Mouse (Mus musculus) embryonic stem cell, embryonic (primary cell): Measurements from ENCODE around the gene Nr2f2.

ENCODE experiments used
- CTCF ChIA-PET, 4 experiments: fragments of 300-600 bp in 2 of 4; fragments of 350-600 bp in 2 of 4; sonication (Branson Sonifier 250); formaldehyde crosslinking; loops; one replicate each; lab custom pipeline; 2022; ENCODE audit warnings: inconsistent platforms in 2 of 4; lab: Charles Lee
- POLR2A ChIA-PET, 4 experiments: fragments of 300-600 bp in 2 of 4; fragments of 350-600 bp in 2 of 4; sonication (Branson Sonifier 250); formaldehyde crosslinking; loops; one replicate each; lab custom pipeline; 2022; ENCODE audit warnings: antibody characterized with exemption in 4 of 4, inconsistent platforms in 1 of 4; lab: Charles Lee

The Nr2f2 gene

DNA sequence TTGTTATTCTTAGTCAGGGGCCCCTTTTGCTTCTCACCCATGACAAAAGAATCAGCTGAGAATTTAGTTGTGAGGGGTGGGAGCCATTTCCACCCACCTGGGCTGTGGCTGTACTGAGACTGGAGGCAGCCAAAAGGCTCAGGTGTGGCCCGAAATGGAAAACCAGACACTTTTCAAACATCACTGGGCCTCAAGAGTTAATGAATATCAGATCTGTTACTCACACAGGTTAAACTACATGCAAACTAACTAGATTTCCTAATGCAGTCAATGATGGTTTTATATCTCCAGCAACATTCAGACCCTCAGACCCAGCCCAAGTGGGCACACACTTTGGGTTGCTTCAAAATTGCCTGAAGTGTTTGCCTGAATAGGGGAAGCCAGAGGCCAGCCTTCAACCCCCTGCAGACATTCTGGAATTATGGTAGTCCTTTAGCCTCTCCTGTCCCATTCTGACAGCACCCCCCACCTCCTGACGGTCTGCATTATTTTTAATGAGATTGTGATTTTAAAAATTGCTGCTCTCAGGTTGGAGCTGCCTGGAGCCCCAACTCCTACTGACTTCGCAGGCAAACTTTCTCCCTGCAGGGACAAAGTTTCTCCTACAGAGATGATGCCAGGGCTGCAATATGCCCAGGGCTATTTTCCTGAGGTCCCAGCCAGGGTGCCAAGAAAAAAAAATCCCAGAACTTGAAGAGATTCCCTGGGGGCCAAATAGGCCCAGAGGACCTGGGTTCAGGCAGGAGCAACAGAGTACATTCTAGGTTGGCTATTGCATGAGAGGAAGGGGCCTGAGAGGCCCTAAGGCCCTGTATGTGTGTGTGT is 9.6 kb downstream of the Nr2f2 start:
- ChIA-PET POLR2A (interaction anchor here in 1 of 4 experiments (0.6 kb wide), 1 partner anchor 862 kb away, joined by 3 read pairs; no protein-coding TSS in a partner anchor), CTCF (interaction anchor here in 1 of 4 experiments (0.5 kb wide), 1 partner anchor 26 kb away, joined by 3 read pairs; no protein-coding TSS in a partner anchor)

DNA sequence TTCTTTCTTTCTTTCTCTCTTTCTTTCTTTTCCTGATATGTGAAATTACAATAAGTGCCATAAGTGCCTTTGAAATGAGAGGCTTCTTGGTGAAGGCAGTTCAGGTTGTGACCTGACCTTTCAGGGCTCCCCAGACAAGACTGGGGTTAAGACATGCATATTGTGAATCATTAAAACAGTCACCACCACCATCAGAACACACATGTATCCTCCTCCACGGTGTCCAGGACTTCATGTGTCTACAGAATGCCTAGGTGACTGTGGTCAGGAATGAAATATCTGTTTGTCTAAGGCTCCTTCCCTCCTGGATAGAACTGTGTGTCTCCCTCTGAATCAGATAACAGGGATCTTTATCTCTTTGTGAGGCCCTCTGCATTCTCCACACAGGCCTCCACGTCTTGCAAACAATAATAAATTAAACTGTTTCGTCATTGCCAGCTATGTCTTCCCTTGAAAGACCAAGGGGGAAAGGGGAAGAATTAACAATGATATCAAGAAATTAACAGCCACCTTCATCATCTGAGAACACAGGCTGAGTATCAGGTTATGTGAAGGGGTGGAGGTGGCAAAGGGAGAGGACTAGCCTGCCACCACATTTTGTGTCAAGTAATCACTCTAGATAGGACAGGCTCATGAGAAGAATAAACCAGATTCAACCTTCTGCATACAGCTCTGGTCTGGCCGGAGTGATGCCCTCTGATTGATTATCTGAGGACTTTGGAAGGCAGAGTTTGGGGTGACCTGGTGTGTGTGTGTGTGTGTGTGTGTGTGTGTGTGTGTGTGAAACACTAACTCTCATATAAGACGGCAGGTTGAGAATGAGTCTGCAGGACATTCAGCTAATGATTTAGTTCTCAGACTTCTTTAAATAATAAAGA is 10.6 kb downstream of the Nr2f2 start:
- ChIA-PET CTCF (interaction anchor here in 1 of 4 experiments (0.8 kb wide), 1 partner anchor 8 kb away, joined by 4 read pairs; no protein-coding TSS in a partner anchor), POLR2A (interaction anchor here in 1 of 4 experiments (0.7 kb wide), 1 partner anchor 706 kb away, joined by 3 read pairs; no protein-coding TSS in a partner anchor)

DNA sequence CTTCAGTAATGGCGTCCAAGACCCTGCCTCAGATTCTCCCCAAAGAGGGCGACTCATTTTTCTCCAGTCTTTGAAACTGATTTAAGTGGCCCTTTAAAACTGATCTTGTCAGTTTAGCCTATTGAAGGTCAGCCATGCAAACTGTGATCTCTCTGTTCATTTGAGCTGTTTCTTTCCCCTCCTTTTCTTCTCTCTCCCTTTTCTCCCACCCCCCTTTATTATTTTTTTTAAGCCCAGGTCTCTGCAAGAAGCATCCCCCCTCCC is 11.2 kb downstream of the Nr2f2 start:
- POLR2A ChIA-PET = no interaction called here
- CTCF ChIA-PET = interaction anchor here in 1 of 4 experiments (0.6 kb wide), 1 partner anchor 104 kb away, joined by 3 read pairs; no protein-coding TSS in a partner anchor

DNA sequence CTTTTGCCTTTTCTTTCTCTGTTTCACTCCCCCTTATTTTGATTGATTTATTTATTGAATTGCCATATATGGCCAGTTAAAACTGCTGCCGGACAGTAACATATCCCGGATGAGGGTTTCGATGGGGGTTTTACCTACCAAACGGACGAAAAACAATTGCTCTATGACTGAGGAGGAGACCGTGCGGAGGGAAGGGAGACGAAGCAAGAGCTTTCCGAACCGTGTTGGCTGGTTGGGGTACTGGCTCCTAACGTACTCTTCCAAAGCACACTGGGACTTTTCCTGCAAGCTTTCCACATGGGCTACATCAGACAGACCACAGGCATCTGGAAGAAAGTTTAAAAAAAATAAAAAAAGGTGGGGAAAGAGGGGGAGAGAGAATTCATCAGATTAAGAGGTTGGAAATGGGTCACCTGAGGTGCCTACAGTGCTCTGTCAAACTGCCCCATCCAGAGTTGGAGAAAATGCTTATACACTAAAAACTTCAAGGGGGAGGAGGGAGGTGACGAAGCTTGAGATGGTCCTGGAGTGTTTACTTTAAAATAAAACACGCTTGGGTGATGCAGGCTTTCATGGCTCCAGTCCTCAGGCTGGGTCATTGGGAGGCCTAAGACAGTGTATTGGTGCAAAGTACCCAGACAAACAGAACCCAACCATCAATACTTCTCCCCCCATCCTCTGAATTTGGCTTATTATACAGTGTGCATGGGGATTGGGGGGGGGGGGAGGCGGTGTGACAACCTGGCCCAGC is 11.8 kb downstream of the Nr2f2 start:
- ChIA-PET POLR2A (interaction anchor here in 1 of 4 experiments (0.9 kb wide), 1 partner anchor 18 kb away, joined by 3 read pairs; no protein-coding TSS in a partner anchor), CTCF (interaction anchor here in 1 of 4 experiments (0.6 kb wide), 1 partner anchor 104 kb away, joined by 3 read pairs; no protein-coding TSS in a partner anchor)

DNA sequence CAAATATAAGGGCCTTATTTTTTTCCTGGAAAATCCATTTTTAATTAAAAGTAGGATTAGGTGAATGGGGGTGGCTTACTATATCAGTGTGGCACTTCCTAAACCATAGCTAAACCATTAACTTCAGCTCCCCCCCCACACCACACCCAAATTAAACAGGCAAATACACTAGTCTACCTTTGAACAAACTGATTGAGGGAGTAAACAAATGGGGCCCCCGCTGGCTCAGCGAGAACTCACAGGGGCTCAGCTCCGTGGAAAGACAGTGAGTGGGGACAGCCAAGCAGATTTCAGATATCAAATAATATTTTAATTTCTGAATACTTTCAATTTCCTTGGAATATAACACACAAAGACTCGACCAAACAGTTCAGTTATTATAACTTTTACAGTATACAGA is 13.4 kb downstream of the Nr2f2 start:
- POLR2A ChIA-PET = no interaction called here
- CTCF ChIA-PET = interaction anchor here in 1 of 4 experiments (0.6 kb wide), 1 partner anchor 878 kb away, joined by 5 read pairs; no protein-coding TSS in a partner anchor

DNA sequence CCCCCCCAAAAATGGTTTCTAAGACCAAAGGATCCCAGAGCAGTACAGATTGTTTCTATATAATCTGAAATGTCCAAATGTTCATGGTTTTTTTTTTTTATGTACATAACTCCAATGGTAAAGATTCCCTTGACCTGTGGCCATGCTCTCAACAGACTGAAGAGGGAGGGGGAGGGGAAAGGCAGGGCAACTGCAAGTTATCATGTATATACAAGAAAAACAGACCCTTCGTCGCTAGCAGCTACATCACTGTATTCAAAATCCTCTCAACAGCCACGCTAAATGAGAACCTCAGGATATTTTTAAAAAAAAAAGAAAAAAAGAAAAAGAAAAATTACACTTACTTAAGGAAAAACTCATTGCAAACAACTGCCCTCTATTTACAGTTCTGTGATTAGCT is 13.9 kb downstream of the Nr2f2 start:
- CTCF ChIA-PET = interaction anchor here in 1 of 4 experiments (0.6 kb wide), 1 partner anchor 878 kb away, joined by 5 read pairs; no protein-coding TSS in a partner anchor

DNA sequence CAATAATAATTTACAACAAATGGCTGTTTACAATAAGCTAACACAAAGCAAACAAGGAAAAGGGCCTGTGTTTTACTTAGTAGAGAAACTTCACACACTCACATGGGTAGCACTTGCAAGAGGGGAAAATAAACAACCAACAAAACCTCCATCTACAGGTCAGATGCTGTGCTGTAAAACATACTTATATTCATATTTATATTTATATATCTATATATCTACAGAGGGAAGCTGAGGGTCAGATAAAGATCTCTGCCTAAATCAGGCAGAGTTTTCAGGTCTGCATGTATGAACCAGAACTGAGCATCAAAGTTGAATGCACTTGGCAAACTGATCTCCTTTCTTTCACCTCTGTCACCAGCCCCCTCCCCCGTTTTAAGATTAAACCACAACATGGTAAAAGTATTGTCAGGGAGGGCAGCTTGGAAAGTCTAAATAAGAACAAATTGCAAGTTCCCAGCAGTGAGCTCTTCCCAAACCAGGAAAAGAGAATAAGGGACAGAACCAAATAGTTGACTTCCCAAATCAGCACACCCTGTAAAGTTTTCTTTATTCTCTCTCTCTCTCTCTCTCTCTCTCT is 14.5 kb downstream of the Nr2f2 start:
- ChIA-PET POLR2A (interaction anchor here in 2 of 4 experiments (0.7 to 2.5 kb wide), 3 partner anchors 8 to 23 kb away, joined by 3 to 7 read pairs (median 4); no protein-coding TSS in a partner anchor), CTCF (interaction anchor here in 2 of 4 experiments (0.6 to 0.9 kb wide), 2 partner anchors 17 to 36 kb away, joined by 3 to 4 read pairs; no protein-coding TSS in a partner anchor)

More for the DNA sequence above, 13.9 kb downstream of the Nr2f2 start:
- POLR2A ChIA-PET = interaction anchor here in 2 of 4 experiments (0.7 to 2.5 kb wide), 2 partner anchors 16 to 23 kb away, joined by 4 to 7 read pairs; no protein-coding TSS in a partner anchor

DNA sequence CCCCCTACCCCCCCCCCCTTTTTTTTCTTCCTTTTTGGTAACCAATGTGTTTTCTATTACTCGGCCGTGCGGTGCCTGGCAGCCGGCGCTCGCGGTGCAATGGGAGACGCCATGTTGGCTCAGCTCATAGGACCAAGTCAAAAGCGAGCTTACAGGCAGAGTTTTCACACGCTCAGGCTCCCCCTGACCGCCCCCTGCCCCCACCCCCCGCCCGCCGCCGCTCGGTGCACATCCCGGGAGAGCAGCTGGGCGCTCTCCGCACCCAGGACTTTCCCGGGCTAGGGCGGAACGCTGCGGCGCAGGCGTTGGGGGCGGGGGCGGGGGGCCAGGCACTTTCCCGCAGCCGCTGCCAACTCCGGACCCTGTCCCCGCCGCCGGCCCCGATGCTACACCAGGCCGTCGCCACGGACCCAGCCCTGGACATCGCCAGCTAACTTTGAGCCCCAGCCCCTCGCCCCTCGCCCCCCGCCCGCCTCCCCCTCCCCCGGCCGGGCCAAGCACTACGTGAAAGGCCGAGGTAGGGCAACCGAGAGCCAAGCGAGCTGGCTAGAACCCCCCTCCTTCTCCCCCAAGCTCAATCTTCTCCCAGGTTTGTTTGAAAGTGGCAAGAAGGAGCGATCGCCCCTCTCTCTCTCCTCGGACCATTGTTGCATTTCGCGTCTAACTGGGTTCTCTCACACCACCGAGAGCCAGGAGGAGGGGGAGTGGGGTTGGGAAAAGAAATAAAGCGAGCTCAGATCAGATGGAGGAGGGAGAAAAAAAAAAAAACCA is 15.6 kb downstream of the Nr2f2 start:
- ChIA-PET CTCF (interaction anchor here (0.6 to 1.0 kb wide), 5 partner anchors 14 to 886 kb away, joined by 3 to 4 read pairs (median 4); no protein-coding TSS in a partner anchor), POLR2A (interaction anchor here in 3 of 4 experiments (0.6 to 2.5 kb wide), 9 partner anchors 9 to 1522 kb away, joined by 3 to 9 read pairs (median 3); no protein-coding TSS in a partner anchor)

DNA sequence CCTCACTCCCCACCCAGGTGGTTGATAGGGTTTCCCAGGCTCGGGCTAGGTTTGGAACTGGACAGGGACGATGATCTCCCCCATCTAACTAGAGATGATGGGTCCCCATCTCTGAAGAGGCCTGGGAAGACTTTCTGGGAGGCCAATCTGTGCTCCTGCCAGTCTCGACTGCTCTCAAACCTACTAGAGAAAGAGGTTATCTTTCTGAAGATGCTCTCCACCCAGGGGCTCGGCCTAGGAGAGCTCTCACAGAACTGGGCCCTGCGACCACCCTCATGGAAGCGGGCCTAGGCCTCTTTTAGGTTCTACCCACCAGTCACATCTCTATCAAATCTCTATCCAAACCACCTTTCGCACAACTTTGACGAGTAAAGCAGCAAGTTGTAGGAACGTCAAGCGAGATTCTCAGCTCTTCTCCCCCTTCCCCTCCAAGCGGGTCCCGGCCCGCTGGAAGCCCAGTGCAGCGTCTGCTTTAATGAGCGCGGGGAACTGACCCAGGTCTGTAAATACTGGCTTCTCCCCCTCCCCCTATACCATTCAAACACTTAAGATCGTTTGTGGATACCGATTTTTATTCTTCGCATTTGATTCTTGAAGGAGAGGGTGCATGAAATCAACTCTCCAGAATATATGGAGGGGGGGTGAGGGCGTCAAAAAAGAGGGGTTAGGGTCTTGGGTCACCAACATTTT is 16.4 kb downstream of the Nr2f2 start:
- ChIA-PET CTCF (interaction anchor here in 1 of 4 experiments (0.5 kb wide), 1 partner anchor 860 kb away, joined by 4 read pairs; no protein-coding TSS in a partner anchor), POLR2A (interaction anchor here in 2 of 4 experiments (0.6 to 2.5 kb wide), 5 partner anchors 9 to 56 kb away, joined by 3 to 9 read pairs (median 7); no protein-coding TSS in a partner anchor)

DNA sequence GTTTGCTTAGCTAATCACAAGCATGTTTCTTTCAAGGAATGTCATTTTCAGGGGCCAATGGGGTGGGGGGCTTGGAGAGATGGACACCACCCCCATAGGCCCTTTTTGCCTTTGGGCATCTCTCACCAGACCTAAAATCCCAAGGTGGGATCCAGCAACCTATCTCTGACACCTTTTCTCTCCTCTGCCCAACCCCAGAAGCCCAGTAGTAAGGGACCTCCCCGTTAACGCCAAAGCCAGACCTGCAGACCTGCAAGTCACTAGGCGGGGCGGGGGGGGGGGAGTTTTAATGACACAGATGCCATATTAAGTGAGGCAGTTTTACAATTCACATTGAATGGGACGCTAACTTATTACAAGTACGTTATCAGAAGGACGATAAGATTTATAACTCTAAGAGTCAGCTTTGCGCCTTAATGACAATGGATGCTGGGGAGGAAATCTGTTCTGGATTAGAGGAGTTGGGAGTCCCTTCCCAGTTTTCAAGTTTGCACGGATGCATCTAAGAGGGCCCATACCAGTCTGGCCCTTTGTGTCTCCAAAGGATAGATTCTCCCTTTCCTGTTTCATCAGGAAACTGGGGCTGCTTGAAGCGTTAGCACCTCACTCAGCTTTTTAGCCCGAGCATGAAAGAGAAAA is 17.4 kb downstream of the Nr2f2 start:
- POLR2A ChIA-PET = interaction anchor here in 2 of 4 experiments (0.6 to 2.3 kb wide), 4 partner anchors 10 to 526 kb away, joined by 3 to 9 read pairs (median 9); no protein-coding TSS in a partner anchor

DNA sequence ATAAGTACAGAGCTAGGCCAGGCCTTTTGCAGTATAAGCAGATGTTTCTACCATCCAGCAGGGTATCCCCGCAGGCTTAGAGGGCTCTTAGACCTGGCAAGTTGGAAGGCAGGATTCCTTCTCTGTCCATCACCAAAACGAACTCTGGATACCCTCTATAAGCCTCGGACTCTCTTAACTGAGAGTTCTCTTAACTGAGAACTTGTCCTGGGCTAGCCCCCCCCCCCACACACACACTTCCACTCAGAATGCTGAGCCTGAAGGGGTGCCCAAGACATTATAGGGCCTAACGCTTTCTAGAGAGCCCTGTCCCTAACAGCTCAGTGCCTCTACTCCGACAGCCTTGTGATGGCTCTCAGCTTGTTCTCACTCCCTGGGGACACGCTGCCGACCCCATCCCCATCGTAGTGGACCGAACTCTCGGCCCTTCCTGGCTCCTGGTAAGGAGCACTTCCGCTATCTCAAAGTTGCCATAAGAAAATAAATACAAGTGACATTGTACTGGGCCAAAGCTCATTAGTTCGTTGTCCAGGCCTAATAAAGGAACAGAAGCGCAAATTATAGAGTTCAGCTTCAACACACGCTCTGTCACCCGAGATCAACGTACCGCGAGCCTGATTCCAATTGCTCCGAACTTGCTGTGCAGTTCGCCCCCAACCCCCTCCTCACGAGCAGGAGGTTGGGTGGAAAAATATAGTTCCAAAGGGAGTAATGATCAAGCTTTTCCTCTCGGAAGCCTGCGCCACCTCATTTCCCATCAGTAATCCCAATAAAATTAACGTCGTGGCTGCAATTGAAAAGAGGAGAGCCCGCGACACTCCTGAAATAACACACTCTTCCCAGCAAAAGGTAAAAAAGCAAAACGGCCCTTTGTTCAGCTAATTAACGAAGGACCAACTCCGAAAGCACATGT is 18.2 kb downstream of the Nr2f2 start:
- ChIA-PET POLR2A (interaction anchor here in 2 of 4 experiments (0.6 to 2.3 kb wide), 5 partner anchors 10 to 49 kb away, joined by 3 to 9 read pairs (median 9); no protein-coding TSS in a partner anchor), CTCF (interaction anchor here in 1 of 4 experiments (1.4 to 1.6 kb wide), 2 partner anchors 10 to 13 kb away, joined by 3 to 4 read pairs; no protein-coding TSS in a partner anchor)

More for the DNA sequence above, 17.4 kb downstream of the Nr2f2 start:
- CTCF ChIA-PET = interaction anchor here in 1 of 4 experiments (1.4 kb wide), 1 partner anchor 11 kb away, joined by 4 read pairs; no protein-coding TSS in a partner anchor

DNA sequence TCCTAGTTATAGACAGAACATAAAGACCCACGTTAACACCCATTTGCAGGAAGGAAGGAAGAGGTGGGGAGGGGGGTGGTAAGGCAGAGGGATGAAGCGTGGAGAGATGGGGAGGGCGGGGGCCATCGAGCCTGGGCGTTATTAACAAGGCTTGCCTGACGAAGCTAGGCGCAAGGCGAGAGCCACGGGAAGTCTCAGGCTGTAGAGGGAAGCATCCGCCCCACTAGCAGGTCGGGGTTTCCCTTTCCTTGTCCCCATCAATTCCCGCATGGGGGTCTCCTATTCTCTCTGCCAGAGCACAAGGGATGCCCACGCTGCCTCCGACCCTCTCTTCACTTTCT is 18.9 kb downstream of the Nr2f2 start:
- CTCF ChIA-PET = interaction anchor here in 1 of 4 experiments (1.6 kb wide), 1 partner anchor 13 kb away, joined by 3 read pairs; no protein-coding TSS in a partner anchor
- POLR2A ChIA-PET = interaction anchor here in 2 of 4 experiments (1.0 to 2.3 kb wide), 2 partner anchors 9 to 14 kb away, joined by 3 to 9 read pairs; no protein-coding TSS in a partner anchor

DNA sequence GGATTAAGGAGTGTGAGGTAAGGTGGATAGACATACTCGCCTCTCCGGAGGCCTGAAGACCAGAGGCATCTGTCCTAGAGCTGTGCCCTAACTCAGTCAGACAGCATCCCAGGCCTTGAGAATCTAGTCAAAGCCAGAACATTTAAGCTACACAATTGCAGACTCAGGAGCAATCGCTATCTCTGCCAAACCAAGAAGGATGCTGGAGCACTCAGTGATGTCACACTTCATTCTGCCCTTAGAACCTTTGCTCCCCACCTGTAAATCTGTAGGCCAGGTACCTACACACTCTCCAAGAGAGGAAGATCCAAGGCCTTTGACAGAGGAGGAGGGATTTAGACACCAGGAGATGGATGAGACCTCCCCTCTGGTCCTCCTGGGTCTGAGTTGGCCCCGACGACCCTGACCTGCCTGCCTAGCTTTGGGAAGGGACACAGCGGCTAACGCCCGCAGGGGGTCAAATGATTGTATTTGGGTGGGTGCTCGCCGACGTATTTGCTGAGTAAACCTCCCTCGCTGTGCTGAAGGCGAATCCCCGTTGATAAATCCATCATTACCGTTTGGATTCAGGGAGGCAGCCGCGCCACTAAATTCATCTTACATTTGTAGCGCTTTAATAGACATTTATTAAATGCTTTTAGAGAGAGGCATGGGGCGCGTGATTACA is 19.5 kb downstream of the Nr2f2 start:
- ChIA-PET POLR2A (interaction anchor here in 2 of 4 experiments (1.1 to 2.3 kb wide), 2 partner anchors 9 to 10 kb away, joined by 3 to 9 read pairs; no protein-coding TSS in a partner anchor), CTCF (interaction anchor here in 2 of 4 experiments (1.6 to 1.7 kb wide), 2 partner anchors 12 kb away, joined by 3 to 7 read pairs; no protein-coding TSS in a partner anchor)
